Comparison of ENCODE assay signal across 12 mouse cellular contexts in genomic region chr19:10426312-10426711, GRCm38 (mm10). TPM values are rescaled to one million over a fixed set of nuclear protein-coding genes. Genes with fewer than 3 reads are reported as not detected.
DNase-seq lines count a peak whose midpoint lies in the region; ATAC-seq and TF ChIP-seq lines count a peak whose summit lies in the region.
"Had no signal": no experiment of that assay in that cellular context is flagged by ENCODE, and none has a peak within 500 bp of the region (broad histone marks: within the 10 kb centered on the region; RNA-seq: fewer than 3 reads in every experiment).

No protein-coding gene starts in this region.

- H3K4me2 ChIP-seq in kidney, embryonic 15.5 days, result peak overlapping the region; percentile 49
- no peak overlapping the region for H3K4me2 ChIP-seq in liver, embryonic 12.5 days

- H3K27ac ChIP-seq in kidney, embryonic 15.5 days, result peak overlapping the region; percentile 24
- peak overlapping the region; percentile 45; the same call in 1 of the 2 replicates for H3K27ac ChIP-seq in testis, adult 2 months (ENCODE audit: control insufficient read depth, insufficient read depth, low read depth, low read length)
- peak overlapping the region; percentile 72 for H3K27ac ChIP-seq in limb, embryonic 10.5 days
- H3K27ac ChIP-seq in liver, embryonic 12.5 days, result no peak overlapping the region

- H3K9me3 ChIP-seq in kidney, embryonic 15.5 days (replicated peaks), result no peaks in the 10 kb centered on the region
- no peaks in the 10 kb centered on the region for H3K9me3 ChIP-seq in limb, embryonic 10.5 days (replicated peaks)
- no peaks in the 10 kb centered on the region for H3K9me3 ChIP-seq in liver, embryonic 12.5 days (replicated peaks)

- H3K27me3 ChIP-seq in kidney, embryonic 15.5 days, result peaks cover 25% of the 10 kb centered on the region
- H3K27me3 ChIP-seq in testis, adult 2 months (ENCODE audit: control insufficient read depth, insufficient read depth, low read length), result no peaks in the 10 kb centered on the region
- peaks cover 46% of the 10 kb centered on the region for H3K27me3 ChIP-seq in limb, embryonic 10.5 days (ENCODE audit: low read depth, poor library complexity, severe bottlenecking)
- peaks cover 83% of the 10 kb centered on the region for H3K27me3 ChIP-seq in liver, embryonic 12.5 days (replicated peaks)

- 0 out of 2 replicates have a peak, but pooled peaks have one; percentile 0 for ATAC-seq in kidney, embryonic 15.5 days (replicated peaks; ENCODE audit: low FRiP score)
- no peak for ATAC-seq in liver, embryonic 12.5 days
- ATAC-seq: inflammation-experienced regulatory T-cells, adult 6 months had no signal

- H3K4me1 ChIP-seq in kidney, embryonic 15.5 days, result peaks cover 87% of the 10 kb centered on the region
- H3K4me1 ChIP-seq in testis, adult 2 months (ENCODE audit: control insufficient read depth, insufficient read depth, low read length), result peaks cover 16% of the 10 kb centered on the region
- H3K4me1 ChIP-seq in limb, embryonic 10.5 days, result peaks cover 65% of the 10 kb centered on the region
- peaks cover 18% of the 10 kb centered on the region for H3K4me1 ChIP-seq in liver, embryonic 12.5 days

- H3K9ac ChIP-seq in kidney, embryonic 15.5 days, result no peak overlapping the region
- no peak overlapping the region for H3K9ac ChIP-seq in liver, embryonic 12.5 days

- H3K36me3 ChIP-seq in kidney, embryonic 15.5 days, result no peaks in the 10 kb centered on the region
- no peaks in the 10 kb centered on the region for H3K36me3 ChIP-seq in testis, adult 2 months (ENCODE audit: control insufficient read depth, insufficient read depth, low read length)
- no peaks in the 10 kb centered on the region for H3K36me3 ChIP-seq in limb, embryonic 10.5 days
- H3K36me3 ChIP-seq in liver, embryonic 12.5 days, result no peaks in the 10 kb centered on the region

- DNase-seq in kidney, postnatal 25 days, result no peak
- no peak for DNase-seq in testis, postnatal 10 days (ENCODE audit: low spot score)
- no peak for DNase-seq in limb, embryonic 10.5 days (ENCODE audit: low spot score)
- DNase-seq in spleen, postnatal 10 days (ENCODE audit: low spot score in 2 of 2), result no peak
- DNase-seq: adrenal gland, postnatal 14 days; lung, adult 18-20 months; right cerebral cortex, postnatal 4 days had no signal

- no peak for TF ChIP-seq POLR2A in testis, adult 2 months (IDR thresholded peaks at IDR 0.05; ENCODE audit: control insufficient read depth, low read depth, low read length)

- 17% methylated on average over 25 of the region's 25 CpGs for WGBS in kidney, embryonic 15.5 days
- WGBS in limb, embryonic 10.5 days, result 27% methylated on average over 25 of the region's 25 CpGs
- 35% methylated on average over 25 of the region's 25 CpGs for WGBS in liver, embryonic 12.5 days (ENCODE audit: insufficient replicate concordance)

- peak overlapping the region; percentile 5; the same call in 1 of the 2 replicates for H3K4me3 ChIP-seq in kidney, embryonic 15.5 days (replicated peaks)
- no peak overlapping the region for H3K4me3 ChIP-seq in testis, adult 2 months (ENCODE audit: control insufficient read depth, low read depth, low read length)
- peak overlapping the region; percentile 28 for H3K4me3 ChIP-seq in limb, embryonic 10.5 days
- H3K4me3 ChIP-seq in liver, embryonic 12.5 days, result no peak overlapping the region

- no peak for TF ChIP-seq CTCF in testis, adult 2 months (IDR thresholded peaks at IDR 0.05; ENCODE audit: control insufficient read depth, insufficient read depth, insufficient replicate concordance, low read depth, low read length)

RNA-seq across cellular contexts. Expression of gene Lrrc10b, which starts 31.0 kb away (rescaled TPM):
- polyA plus RNA-seq in kidney, embryonic 15.5 days (2015; fragmentation: Nextera tagmentation; extraction: Ambion mirVana), result 0.69 and 0.73 TPM in 2 replicates
- 27.1 and 28.9 TPM in 2 replicates for polyA plus RNA-seq in testis, adult 2 months (2012; rRNA removed)
- polyA plus RNA-seq in limb, embryonic 10.5 days (2016; fragmentation: Nextera tagmentation; extraction: Ambion mirVana), result 0.11 TPM in 1 of 2 replicates, not detected in the other
- 0.06 and 0.12 TPM in 2 replicates for polyA plus RNA-seq in liver, embryonic 12.5 days (2016; fragmentation: Nextera tagmentation; extraction: Ambion mirVana)
- polyA plus RNA-seq: inflammation-experienced regulatory T-cells, adult 6 months had no signal

RNA-seq across cellular contexts. Expression of gene Syt7, which starts 37.4 kb away (rescaled TPM):
- 1.5 and 2.3 TPM in 2 replicates for polyA plus RNA-seq in kidney, embryonic 15.5 days (2015; fragmentation: Nextera tagmentation; extraction: Ambion mirVana)
- polyA plus RNA-seq in testis, adult 2 months (2012; rRNA removed), result 10.9 and 11.0 TPM in 2 replicates
- 0.33 and 0.41 TPM in 2 replicates for polyA plus RNA-seq in limb, embryonic 10.5 days (2016; fragmentation: Nextera tagmentation; extraction: Ambion mirVana)
- polyA plus RNA-seq in liver, embryonic 12.5 days (2016; fragmentation: Nextera tagmentation; extraction: Ambion mirVana), result 0.56 and 0.91 TPM in 2 replicates

RNA-seq across cellular contexts. Expression of gene Ppp1r32, which starts 56.4 kb away (rescaled TPM):
- not detected in 2 replicates for polyA plus RNA-seq in kidney, embryonic 15.5 days (2015; fragmentation: Nextera tagmentation; extraction: Ambion mirVana)
- polyA plus RNA-seq in testis, adult 2 months (2012; rRNA removed), result 398 and 401 TPM in 2 replicates
- polyA plus RNA-seq in limb, embryonic 10.5 days (2016; fragmentation: Nextera tagmentation; extraction: Ambion mirVana), result not detected in 2 replicates
- not detected in 2 replicates for polyA plus RNA-seq in liver, embryonic 12.5 days (2016; fragmentation: Nextera tagmentation; extraction: Ambion mirVana)
- polyA plus RNA-seq: heart, embryonic 14.5 days had no signal

Comparison
In these comparisons a context has a peak if more than half of its experiments do, and no peak if none do; other contexts are left out.
1. H3K4me3 ChIP-seq: peak in kidney, embryonic 15.5 days (single experiment) and limb, embryonic 10.5 days (single experiment); none in testis, adult 2 months (single experiment) and liver, embryonic 12.5 days (single experiment).
2. RNA of gene Lrrc10b, which starts 31.0 kb away (polyA plus RNA-seq): 27.1 to 28.9 TPM in testis, adult 2 months; 0.69 to 0.73 TPM in kidney, embryonic 15.5 days, 0.11 TPM in limb, embryonic 10.5 days and 0.06 to 0.12 TPM in liver, embryonic 12.5 days; every median in the first group is over 10 times any median in the second.
3. RNA of gene Ppp1r32, which starts 56.4 kb away (polyA plus RNA-seq): 398 to 401 TPM in testis, adult 2 months; not detected in liver, embryonic 12.5 days, not detected in kidney, embryonic 15.5 days and not detected in limb, embryonic 10.5 days; every median in the first group is over 100 times any median in the second.